Mouse (Mus musculus): ENCODE data around the gene Nhsl2. TPM values are rescaled to one million over a fixed set of nuclear protein-coding genes. Genes with fewer than 3 reads are reported as not detected.
"Not testable (repeated sequence)": the region's sequence is repeated elsewhere in the genome, so short reads cannot be mapped to it uniquely, and the experiment has no call there.

The Nhsl2 gene
- 0.59 and 0.62 TPM in 2 replicates for polyA plus RNA-seq (2015; fragmentation: Nextera tagmentation; extraction: Ambion mirVana)

DNA sequence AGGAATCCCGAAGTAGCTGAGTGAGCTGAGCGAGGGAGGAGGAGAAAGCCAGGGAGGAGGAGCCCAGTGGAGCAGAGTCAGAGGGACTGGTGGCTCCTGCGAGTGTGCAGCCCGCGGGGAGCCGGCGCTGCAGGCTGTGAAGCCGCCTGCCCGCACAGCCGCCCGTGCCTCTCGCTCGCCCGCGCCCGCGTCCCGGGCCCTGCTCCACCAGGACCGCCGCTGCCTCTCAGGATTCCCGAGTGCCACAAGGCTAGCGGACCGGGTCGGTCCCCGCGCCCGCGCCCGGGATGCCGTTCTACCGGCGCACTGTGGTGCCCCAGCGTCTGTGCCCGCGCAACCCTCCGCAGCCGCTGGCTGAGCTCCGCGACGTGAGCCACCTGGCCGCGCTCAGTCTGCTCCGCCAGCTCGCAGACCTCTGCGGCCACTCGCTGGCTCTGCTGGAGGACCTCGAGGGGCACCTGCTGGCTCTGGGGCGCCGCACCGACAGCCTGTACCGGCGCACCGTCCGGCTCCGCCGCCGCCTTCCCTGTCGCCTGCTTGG, at the start of gene Nhsl2:
Gene Nhsl2, plus strand, starts transcription at position 105 of the 541 bp plus-strand sequence.
- DNase-seq (ENCODE audit: low spot score): peak; percentile 9

DNA sequence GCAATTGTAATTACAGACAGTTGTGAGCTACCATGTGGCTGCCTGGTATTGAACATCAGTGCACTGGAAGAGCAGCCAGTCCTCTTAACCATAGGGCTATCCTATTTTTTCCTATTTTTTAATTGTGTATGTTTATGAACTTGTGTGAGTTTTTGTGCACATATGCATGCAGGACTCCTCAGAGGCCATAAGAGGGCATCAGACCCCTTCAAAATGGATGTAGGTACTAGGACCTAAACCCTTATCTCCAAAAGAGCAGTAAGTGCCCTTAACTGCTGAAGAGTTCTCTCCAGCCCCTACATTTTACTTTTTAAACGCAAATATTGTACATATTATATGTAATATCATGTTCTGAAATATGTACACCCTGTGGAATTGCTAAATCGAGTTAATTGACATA, 43.7 kb upstream of the Nhsl2 start:
- DNase-seq (ENCODE audit: low spot score): peak; percentile 24

GRCm38 (mm10) chrX:101811750-101812149, 37.4 kb upstream of the Nhsl2 start:
- DNase-seq (ENCODE audit: low spot score): no peak

DNA sequence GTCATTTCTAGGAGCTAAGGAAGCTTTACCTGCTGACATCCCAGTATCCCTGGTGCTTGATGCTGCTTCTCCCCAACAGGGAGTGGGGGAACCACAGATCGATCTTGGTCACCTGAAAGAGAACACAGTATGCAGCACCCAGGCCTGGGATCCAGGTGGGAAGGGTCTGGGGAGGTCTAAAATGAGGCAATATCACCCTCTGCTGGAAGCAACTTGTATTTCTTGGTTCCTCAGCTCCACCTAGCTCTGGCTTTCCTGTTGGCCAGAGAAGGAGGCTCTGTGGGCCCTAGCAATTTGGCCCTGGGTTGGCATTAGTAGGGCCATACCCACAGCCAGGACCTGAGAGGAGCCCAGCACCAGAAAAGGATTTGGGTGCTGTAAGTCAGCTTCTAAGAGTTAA, 30.0 kb upstream of the Nhsl2 start:
- peak; percentile 14 for DNase-seq (ENCODE audit: low spot score)

- DNase-seq (ENCODE audit: low spot score): not testable (repeated sequence)
These were observed 29.2 kb upstream of the Nhsl2 start for GRCm38 (mm10) chrX:101819980-101820379.

GRCm38 (mm10) chrX:101847191-101847795, 1.9 kb upstream of the Nhsl2 start:
- DNase-seq (ENCODE audit: low spot score): no peak

- DNase-seq (ENCODE audit: low spot score): no peak
These were observed 841 bp downstream of the Nhsl2 start for GRCm38 (mm10) chrX:101849901-101850551.

DNA sequence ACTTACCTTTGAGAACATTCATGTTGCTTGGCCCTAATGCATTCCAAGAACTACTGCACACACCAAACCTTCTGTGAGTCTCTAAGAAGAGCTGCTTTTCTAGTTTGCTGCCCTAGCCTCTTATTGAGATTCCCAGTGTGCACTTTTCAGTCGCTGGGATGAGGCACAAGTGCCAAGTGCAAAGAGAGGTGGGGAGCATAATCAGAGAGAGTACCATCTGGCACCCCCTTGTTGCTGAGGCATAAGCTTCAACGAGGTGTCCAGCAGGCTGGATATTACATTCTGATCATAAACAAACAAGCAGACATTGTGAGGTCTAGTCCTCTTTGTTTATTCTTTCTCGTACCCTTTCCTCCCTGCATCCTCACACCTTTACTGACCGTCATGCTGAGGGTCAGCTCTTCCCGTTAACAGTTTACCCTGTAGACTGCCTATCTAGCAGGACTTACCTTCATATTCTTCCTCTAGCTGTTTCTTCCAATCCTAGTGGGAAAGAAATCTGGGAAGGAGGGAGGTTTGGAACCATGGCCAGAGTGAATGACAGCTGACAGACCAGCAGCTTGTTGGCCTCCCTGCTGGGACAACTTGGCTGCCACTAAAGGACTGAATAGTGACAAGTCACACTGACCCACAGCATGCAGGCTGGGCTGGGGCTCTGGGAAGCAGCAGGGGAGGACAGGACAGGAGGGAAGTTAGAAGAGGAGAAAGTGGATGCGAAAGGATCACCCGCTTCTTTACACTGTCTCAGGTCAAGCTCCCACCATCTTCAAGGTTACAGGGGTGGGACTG, 2.6 kb downstream of the Nhsl2 start:
- DNase-seq (ENCODE audit: low spot score): no peak

DNA sequence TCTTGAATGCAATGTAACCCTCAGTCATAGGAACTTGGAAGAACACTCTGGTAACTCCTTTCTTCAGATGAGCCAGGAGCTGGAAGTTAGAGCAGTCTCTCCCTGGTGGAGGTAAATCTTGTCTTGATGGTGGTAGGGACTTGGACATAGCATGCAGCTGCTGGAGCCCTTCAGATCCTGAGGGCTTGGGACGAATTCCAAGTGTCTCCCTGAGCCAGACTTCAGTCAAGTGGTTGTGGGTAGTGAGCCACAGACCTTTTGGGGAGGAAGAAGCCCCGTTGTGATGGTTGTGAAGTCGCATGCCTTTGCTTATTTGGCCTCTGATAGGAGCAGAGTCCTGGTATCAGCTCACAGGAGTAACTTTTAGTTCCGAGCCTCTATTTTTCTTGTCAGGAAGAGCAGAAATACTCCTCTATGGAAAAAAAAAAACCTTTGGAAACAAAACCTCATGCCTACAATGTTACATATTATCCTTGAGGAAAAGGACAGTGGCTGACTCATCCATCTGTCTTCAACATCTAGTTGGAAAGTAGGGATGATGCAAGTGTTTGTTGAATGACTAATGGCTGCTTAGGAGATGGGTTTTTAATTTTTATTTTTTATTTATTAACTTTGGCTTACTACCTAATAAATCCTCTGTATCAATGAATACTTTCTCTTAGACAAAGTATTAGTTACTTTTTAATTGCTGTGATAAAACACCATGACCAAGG, 14.6 kb downstream of the Nhsl2 start:
- DNase-seq (ENCODE audit: low spot score): no peak

- DNase-seq (ENCODE audit: low spot score): no peak
These were observed 15.6 kb downstream of the Nhsl2 start for GRCm38 (mm10) chrX:101864788-101865187.

- DNase-seq (ENCODE audit: low spot score): no peak
These were observed 25.0 kb downstream of the Nhsl2 start for GRCm38 (mm10) chrX:101874147-101874546.

GRCm38 (mm10) chrX:101874901-101875300, 25.7 kb downstream of the Nhsl2 start:
- no peak for DNase-seq (ENCODE audit: low spot score)

- DNase-seq (ENCODE audit: low spot score): no peak
These were observed 27.0 kb downstream of the Nhsl2 start for GRCm38 (mm10) chrX:101876136-101876535.

DNA sequence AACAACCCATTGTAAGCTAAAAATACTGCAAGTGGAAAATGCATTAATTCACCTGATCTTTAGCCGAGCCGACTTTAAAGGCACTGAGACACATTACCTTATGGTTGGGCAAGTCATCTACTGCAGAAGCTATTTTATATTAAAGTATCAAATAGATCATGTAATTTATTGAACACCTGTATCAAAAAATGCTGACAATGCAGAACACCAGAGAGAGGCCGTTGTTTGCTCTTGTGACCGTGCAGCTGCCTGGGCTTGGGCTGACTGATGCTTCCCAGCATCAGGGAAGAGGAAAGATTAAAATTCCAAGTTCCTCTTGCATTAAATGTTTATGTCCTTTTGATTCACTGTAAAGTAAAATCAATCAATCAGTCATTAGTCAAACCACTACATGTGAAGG, 28.7 kb downstream of the Nhsl2 start:
- no peak for DNase-seq (ENCODE audit: low spot score)

- DNase-seq (ENCODE audit: low spot score): peak; percentile 11
These were observed 29.4 kb downstream of the Nhsl2 start for GRCm38 (mm10) chrX:101878546-101878945.

- no peak for DNase-seq (ENCODE audit: low spot score)
These were observed 33.1 kb downstream of the Nhsl2 start for GRCm38 (mm10) chrX:101882141-101882751.

DNA sequence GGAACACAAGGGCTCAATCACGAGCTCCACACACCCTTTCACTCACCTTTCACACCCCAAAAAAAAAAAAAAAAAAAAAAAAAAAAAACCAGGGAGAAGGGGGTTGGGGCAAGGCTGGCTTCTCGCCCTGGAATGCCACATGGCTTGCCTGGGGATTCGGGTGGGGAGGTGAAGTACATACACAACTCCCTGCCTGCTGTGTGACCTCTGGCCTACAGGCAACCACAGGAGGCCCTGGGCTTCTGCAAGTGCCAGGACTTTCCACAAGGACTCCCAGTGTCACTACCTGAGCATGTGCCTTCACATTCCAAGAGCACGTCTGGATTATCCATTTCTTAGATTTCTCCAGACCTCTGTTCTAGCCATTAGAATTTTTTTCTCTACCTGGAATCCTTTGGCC, 40.2 kb downstream of the Nhsl2 start:
- DNase-seq (ENCODE audit: low spot score): no peak

DNA sequence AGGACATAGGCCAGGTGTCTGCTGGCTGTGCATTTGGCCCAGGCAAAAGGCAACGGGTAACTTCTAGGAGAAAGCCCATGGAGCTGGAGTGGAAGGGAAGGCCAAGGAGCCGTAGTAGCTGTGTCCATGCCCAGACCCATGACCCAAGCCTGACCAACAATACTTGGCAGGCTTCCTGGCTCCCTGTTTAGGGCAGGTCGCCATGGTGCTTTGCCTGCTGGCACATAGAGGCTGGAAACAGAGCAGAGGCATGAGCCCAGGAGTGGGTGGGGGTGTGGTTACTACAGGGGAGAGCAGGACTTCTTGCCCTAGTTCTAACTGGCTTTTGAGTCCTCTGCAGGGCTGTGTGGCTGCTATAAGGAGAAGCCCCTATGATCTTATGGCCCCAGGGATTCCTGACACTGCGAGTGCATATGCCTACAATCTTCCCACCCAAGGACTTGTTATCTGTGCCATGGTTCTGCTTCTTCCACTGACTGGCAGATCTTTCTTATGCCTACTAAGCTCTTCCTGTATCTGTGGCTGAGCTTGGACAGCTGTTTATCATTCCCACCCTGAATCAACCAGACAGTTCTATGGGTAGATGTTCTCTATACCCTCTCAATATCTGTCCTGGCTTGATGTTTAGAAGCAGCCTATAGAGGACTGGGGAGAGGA, 40.8 kb downstream of the Nhsl2 start:
- DNase-seq (ENCODE audit: low spot score): no peak

GRCm38 (mm10) chrX:101893796-101894195, 44.6 kb downstream of the Nhsl2 start:
- DNase-seq (ENCODE audit: low spot score): no peak

- no peak for DNase-seq (ENCODE audit: low spot score)
These were observed 49.2 kb downstream of the Nhsl2 start for GRCm38 (mm10) chrX:101898341-101898740.

All from thymus, postnatal 0 days (tissue).